Mouse (Mus musculus) c-Kit-positive CD71-positive TER-119-positive erythroid progenitor cells, embryonic 14.5 days (primary cell): ENCODE results near the gene Afap1.

Experiments used
- DNase-seq: peaks from one replicate; pipeline ENCODE4 v3.0.0-alpha.2; 2013; ENCODE audit warnings: low spot score

The Afap1 gene

GRCm38 (mm10) chr5:36041236-36041562 lies 148.1 kb downstream of the Afap1 start:
- no peak for DNase-seq

- no peak for DNase-seq
Measured at GRCm38 (mm10) chr5:36041756-36042155, 148.6 kb downstream of the Afap1 start.

- DNase-seq, result no peak
Measured at GRCm38 (mm10) chr5:36043154-36043553, 150.0 kb downstream of the Afap1 start.
